Mouse (Mus musculus) megakaryocyte-erythroid progenitor cell, adult 5-6 weeks (primary cell): ENCODE measurements at regions not wholly inside any gene's neighbourhood (a gene's known extent, or its start where the extent isn't known, plus 50 kb on each side); places are given as distances from the start of the nearest gene placed in this dataset.

Experiments used
- ATAC-seq: replicated peaks from 2 replicates; pipeline ENCODE4 v1.8.0; 2016; ENCODE audit warnings: mild to moderate bottlenecking, inconsistent platforms; ENCODE audit not compliant: severe bottlenecking, poor library complexity, low FRiP score, low TSS enrichment

DNA sequence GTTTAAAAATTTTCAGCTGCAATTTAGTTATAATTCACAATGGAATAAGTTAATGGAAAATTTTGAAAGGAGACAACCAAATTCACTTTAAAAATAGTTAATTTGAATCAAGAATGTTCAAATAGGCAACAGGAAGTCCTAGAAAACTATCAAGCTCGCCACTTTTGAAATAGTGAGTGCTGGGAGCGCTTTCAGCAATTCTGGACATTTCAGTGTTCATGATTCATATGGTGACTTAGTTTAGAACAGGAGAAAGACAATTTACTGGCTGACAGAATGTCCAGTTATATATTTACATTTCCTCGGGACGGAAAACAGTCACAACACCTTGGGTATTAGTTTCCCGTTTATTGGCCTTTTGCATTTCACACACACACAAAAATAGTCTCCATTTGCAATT lies 691.9 kb upstream of the Adgrl2 start:
- ATAC-seq: no peak

DNA sequence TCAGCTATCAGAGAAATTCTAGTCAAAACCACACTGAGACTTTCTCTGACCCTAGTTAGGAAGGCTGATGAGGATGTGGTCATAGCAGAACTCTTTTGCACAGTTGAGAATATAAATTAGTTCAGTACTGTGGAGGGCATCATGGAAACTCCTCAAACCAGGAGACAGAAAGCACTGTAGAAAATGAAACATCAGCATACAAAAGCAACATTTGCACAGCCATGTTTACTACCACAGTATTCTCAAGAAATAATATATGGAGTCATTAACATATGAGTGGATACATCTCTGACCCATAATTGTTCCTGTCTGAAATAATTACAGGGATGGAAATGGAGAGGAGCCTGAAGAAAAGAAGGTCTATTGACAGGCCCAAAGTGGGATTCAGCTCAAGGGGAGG lies 683.6 kb upstream of the Adgrl2 start:
- ATAC-seq: no peak

DNA sequence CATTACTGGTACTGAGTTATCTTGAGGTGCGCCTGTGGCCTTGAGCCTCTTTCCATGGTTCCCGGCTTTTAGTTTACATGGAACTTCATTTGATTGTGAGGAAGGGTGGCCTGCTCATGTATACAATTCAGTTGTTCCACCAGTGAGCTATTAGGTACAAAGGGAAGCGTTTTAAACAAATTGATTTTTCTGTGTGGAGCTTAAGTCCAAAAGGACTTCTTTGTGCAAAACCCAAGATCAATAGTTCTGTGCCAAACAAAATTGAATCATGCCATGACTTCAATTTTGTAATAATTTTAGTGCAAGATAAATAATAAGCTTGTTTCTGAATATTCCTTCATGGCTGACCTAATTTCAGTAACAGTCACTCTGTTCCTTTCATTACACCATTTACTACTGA lies 674.3 kb upstream of the Adgrl2 start:
- no peak for ATAC-seq

DNA sequence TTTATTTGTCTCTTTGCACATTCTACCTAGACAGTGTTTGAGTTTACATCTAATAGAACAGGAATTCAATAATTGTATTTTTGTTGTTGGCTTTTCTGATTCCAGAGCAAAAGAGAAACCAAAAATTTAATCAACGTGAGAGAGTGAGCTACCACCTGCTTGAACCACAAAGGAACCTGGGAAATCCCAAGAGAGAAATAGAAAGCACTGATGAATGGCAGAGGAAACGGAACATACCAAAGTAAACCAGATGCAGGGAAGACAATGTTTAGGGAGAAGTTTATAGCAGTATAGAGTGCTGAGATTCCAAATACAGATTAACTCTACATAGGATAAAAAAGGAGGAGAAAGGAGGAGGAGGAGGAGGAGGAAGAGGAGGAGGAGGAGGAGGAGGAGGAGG lies 648.0 kb upstream of the Adgrl2 start:
- ATAC-seq: no peak

DNA sequence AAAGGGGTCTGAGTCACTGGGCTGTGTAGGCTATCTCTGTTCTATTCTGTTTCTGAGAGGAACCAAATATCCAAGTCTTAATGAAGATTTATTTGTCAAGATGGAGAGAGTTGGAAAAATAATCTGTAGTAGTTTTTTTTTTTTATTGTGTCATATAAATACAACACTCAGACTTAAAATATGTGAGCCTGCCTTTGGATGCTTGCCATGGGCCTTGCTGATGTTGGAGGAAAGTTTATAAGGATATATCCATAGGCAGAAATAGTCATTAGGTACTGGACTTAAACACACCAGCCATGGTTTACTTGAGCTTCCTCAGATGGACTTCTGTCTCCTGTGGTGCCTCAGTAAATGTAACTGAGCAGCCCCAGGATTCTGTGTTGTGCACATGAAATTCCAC lies 635.8 kb upstream of the Adgrl2 start:
- no peak for ATAC-seq

DNA sequence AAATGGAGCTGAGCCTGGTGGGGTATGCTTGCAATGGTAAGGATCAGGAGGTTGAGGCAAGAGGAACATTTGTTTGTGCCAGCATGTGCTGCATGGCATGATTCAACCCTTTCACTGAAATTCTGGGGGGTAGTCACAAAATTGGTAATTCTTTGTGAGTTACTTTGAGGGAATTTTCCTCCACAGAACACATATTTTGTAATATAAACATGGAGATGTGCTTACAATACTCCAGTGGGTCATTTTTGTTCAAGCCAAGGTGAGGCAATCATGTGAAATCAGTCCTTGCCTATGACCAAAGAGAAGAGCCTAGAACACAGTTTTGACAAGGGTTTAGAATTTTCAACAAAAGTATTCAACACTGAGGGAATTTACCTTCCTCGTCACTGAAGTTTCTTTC lies 635.1 kb upstream of the Adgrl2 start:
- ATAC-seq: no peak

DNA sequence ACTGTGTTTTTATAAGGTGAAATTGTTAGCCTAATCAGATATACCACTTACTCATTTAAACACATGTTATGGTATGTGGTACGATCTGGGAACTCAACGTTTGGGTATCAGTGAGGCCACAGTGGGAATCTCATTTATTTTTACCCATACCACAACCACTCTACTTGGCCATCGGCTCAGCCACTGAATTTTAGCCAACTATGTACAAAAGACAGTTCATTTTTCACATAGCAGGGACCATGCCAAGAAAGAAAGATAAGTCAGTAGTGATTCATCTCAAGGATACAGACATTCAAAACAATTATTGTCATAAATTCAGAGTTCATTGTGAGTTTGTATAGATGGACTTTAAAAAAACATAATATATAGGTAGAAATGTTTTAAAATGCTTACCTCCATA lies 634.7 kb upstream of the Adgrl2 start:
- no peak for ATAC-seq

DNA sequence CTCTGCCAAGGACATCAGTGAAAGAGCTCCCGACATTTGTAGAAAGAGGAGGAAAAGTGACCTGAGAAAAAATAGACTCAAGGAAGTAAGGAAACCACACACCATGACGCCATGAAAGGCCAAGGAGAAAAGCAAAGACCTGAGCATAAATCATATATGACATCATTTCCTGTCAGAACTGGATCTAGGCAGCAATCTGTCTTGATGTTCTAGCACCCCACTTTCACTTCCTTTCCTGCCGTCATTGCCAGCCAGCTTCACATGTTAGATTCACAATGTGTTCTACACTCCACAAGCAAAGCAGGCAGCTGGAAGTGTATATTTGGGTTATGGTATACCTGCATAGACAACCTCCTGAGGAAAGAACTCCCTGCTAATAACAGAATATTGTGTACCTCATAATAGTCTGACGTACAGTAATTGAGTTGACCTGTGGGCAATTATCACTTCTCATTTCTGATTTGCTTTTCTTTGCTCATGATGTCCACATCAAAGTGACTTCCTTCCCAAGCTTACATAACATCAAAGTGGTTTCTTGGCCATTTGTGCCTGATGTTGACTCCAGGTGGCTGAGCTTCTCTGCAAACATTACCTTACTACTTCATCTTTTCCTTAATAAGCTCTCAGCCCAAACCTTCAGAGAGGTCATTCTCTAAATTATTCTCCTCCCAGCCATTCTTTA lies 633.6 kb upstream of the Adgrl2 start:
- no peak for ATAC-seq

DNA sequence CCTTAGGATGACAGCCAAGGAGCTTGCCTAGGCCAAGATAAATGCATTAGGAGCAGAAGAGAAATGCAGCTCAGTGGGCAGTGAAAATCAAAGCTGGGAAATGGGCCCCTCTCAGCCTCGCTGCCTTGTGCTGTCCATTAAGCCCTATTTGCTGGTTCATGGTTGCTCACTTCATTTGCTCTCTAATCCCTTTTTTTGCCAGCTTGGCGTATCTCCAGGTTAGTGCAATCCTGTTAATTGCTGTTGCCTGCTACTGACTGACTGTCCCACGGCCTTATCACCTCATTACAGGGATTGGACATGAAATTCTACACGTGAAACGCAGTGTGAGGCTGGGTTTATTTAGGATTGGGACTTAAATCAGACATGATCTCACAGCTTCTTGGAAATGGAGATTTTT lies 613.5 kb upstream of the Adgrl2 start:
- ATAC-seq: no peak

DNA sequence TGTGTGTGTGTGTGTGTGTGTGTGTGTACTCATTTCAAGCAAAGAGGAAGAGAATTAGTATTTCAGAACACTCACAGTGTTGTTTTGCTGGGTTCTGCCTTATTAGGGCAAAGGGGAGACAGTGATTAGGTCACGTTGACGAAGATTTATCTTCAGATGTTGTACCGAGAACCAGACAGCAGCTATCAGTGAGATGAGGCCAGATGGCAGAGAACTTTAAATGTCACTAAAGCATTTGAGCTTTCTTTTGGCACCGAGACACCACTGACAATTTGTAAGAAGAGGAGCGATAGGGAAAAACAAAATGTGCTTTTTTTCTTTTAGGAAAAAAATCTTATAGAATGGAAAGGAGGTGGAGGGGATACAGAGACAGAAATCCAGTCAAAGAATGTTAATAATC lies 610.9 kb upstream of the Adgrl2 start:
- ATAC-seq: no peak

DNA sequence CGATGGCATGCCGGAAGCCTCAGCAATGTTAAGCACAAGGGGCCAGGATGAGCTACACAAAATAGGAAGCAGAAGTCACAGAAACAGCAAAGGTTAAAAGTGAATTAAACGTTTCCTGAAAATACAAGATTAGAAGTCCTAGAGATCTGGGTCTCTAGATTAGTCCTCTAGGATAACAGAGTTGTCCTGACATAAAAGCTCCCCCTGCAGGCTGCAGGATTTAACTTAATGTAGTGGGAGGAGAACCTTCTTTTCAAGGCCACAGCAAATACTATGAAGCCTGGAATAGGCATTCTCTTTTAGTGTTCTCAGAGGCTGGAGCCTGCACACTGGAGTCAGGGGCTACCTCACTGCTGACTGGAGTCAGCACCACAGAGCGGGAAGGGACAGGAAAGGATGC lies 604.1 kb upstream of the Adgrl2 start:
- ATAC-seq: peak; percentile 83

DNA sequence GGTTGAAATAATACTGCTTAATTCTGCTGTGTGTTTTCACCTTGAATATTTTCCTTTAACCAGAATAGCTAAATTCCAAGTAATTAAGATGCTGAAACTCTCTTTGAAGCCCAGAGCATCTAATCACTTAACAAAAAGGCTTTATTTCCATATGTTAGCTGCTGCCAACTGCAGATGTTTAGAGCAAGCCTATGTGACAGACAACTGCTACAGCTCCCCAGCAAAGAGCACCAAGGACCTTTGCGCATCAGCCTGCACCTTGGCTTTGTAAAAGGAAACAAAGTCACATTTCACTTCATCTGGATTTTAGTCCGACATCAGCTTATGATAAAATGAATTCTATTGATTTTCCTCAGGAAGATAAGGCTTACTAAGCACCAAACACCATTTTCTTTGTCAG lies 595.4 kb upstream of the Adgrl2 start:
- no peak for ATAC-seq

DNA sequence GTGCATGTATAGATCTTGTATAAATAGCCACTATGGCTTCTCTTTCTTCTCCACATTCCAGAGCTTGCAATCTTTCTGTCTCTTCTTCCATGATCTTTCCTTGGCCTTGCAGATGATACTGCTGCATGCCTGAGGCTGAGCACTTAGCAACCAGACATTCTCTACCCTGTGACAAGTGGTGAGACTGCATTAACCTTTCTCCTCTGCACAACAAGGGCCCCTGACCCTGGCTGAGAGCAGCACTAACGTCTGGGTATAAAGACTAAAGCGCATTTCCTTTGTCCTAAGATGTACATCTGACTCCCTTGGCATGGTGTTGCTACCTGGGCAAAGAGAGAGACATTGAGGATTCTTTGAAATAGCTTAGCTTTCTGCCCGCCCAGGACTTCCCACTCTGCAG lies 590.8 kb upstream of the Adgrl2 start:
- ATAC-seq: no peak

DNA sequence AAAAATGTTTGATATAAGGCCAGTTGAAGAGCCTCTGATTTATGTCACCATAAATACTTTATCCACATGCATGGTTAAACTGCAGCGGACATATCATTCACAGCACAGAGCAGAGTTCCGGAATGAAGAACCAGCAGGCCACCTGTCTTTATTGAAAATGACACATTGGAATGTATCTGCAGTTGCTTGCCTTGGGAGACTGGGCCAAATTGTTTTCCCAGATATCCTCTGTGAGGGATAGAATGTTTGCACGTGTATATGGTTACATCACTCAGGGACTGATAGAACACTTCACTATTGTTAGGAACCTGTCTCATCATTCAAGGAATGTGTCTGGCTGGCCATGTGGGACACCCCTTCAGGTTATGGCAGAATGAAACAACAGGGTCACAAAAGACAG lies 585.3 kb upstream of the Adgrl2 start:
- no peak for ATAC-seq

DNA sequence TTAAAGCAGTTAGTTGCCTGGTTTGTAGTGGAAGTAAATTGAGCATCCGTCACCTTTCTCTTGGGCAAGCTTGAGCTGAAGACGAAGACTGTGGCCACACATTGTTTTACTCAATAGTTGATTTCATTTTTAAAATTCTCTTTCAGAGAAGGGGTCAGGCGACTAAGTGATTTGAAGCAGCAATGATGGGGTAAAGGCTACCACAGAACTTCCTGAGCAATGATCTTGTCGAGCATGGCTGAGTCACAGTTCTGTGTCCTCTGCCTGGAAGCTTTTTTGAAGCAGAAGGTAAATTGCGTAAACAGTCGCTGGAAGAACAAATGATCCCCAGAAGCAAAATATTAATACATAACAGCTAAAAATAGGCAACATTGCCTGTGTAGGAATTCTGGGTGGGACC lies 576.5 kb upstream of the Adgrl2 start:
- no peak for ATAC-seq

DNA sequence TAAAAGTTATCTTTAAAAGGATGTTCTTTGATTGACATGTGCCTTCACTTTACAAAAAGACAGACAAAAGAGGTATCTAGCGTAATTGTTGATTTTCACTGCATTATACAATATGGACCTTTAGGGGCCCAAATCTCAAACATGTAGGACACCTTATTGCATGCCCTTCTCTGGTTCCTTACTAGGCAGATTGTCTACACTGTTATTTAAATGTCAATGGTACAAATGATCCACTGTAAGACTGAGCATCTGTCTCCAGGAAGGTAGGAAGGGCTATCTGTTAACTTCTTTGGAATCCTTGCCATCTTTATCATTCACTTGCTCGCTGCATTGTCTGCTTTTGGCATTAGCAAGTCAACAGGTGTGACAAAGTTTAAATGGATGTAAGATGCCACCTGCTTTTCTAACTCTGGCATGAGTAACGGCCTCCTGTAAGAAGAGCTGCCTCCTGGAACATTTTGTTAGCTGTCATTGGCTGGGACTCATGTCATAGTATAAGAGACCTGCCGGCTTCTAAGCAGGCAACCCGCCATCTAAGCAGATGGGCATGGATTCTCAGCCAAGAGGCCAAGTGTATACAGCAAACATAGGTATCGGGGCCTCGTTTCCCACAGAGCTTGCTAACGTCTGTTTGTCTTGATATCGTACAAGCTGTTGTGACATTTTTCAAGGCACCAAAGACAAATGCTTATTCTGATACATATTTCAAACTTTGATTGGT lies 560.0 kb upstream of the Adgrl2 start:
- no peak for ATAC-seq

DNA sequence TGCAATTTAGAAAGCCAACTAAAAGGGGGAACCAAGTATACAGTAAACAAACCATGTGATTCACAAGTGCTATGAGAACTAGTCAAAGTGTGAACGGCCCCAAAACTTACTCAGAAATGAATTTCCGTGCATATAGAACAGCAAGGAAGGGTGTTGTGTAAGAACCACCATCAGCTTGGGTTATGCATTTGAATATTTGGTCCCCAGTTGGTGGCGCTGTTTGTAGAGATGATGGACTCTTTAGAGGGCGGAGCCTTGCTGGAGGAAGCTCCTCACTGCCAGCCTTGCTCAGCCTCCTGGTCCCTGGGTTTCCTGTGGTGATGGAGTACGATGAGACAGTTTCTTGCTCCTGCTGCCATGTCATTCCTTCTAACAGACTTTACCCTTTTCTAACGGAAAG lies 556.7 kb upstream of the Adgrl2 start:
- ATAC-seq: peak; percentile 97

DNA sequence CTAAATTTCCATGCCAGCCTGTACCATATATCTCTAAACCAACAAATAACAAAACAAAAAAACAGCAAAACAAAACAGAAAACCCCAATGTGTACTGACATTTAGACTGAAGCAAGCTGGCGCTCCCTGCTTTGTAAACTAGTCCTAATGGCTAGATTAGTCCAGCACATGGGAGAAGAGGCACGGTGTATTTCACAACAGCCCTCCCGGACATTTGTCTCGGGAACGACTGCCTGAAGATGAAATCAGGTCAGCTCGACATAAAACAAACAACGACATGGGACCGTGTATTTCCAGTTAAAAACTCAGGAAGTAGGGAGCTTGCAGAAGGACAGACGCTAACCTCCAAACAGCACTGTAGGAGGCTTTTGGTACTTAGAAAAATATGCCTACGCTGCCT lies 555.9 kb upstream of the Adgrl2 start:
- no peak for ATAC-seq

DNA sequence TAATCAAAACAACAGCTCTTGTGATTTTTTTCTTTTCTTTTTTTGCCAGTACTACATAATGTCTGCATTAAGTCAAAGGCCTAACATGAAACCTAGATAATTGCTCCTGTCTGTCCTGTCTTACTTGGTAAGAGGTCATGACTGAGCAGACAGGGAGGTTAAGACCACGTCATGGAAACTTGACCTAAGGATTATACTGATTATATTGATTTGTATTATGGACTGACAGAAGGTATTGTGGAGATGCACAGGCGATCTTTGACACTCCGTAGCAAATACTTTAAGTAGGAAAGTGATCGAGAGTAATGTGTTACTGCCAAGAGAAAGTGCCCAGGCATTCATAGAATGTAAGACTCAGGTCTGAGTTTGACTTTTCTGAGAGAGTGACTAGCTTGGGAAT lies 543.8 kb upstream of the Adgrl2 start:
- no peak for ATAC-seq

DNA sequence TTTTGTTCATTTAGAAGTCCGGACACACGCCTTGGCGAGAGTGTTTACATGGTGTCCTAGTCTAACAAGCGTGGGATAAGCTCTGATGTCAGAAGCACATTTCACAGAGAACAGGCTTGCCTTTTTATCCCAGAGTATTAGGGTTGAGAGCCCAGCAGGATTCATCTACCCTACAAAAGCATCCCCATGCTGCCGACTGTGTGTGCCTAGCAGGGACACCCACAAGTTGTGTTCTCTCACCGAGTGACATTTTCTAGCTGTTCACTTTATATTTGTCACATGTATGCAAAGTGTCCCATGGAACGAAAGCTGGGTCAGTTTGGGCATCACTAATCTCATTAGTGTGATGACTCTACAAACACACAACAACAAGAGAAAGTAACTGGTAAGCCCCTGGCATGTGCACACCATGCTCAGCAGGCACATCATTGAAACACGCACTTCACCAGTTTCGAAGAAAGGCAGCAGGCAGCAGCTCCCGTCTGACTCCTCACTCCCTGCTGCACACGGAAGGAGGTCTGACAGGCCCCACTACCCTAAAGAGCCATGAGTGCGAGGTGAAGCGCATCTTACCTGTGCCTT lies 539.8 kb upstream of the Adgrl2 start:
- ATAC-seq: no peak

DNA sequence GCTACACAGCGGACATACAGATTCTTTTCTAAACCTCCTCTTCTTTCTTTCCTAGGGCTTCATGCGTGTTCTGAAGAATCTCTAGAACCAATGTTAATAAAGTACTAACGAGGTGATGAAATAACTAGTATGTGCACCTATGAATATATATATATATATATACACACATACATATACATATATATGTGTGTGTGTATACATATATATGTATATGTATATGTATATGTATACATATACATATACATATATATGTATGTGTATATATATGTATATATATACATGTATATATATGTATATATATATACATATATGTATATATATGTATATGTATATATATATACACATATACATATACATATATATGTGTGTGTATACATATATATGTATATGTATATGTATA lies 536.2 kb upstream of the Adgrl2 start:
- no peak for ATAC-seq
